Mouse (Mus musculus): ENCODE results near the gene Mdfic.

DNA sequence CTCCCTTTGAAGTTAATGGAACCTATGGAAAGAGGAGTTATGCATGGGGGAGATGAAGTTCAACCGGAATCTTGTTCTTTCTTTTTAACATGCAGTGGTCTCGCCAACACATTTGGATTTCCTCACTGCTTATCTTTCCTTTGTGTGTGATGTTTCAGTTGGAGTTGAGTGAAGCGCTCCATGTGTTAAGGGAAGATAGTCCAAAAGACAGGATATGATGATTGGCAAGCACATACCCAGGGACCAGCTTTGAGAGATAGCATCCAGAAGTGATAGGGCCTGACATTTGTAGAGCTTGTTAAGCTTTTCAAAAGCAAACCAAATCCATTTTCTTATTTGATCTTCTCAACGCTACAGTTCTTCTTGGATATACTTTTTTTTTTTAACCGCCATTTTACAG, 86.9 kb downstream of the Mdfic start:
- TF ChIP-seq ZNF384 (IDR thresholded peaks at IDR 0.05; ENCODE audit: low read depth, low read length), result no peak
- no peak for TF ChIP-seq CHD2 (IDR thresholded peaks at IDR 0.05; ENCODE audit: low read depth, low read length)
